Mouse (Mus musculus) heart, adult 2 months (tissue): Measurements from ENCODE around the gene Prkcz. TPM values are rescaled to one million over a fixed set of nuclear protein-coding genes. Genes with fewer than 3 reads are reported as not detected.

Experiments
- DNase-seq, 2 experiments: peaks; one replicate each; pipeline ENCODE4 v3.0.0; 2021
- H3K27ac ChIP-seq: fragments of 200-600 bp; 2 replicates; pipeline ENCODE4 v1.8.1; 2022
- H3K27me3 ChIP-seq: fragments of 200-500 bp; 2 replicates; pipeline ENCODE4 v1.6.1; 2012; ENCODE audit warnings: mild to moderate bottlenecking, low read length, inconsistent platforms, mixed read lengths; ENCODE audit not compliant: control insufficient read depth, insufficient read depth
- H3K36me3 ChIP-seq: fragments of 200-500 bp; 2 replicates; pipeline ENCODE4 v1.6.1; 2012; ENCODE audit warnings: low read length, inconsistent platforms; ENCODE audit not compliant: control insufficient read depth, insufficient read depth
- H3K4me1 ChIP-seq: fragments of 200-500 bp; 2 replicates; pipeline ENCODE4 v1.6.1; 2011; ENCODE audit warnings: low read length; ENCODE audit not compliant: control insufficient read depth, insufficient read depth
- H3K4me3 ChIP-seq: fragments of 200-600 bp; 2 replicates; pipeline ENCODE4 v1.8.1; 2022
- H3K79me2 ChIP-seq: fragments of 200-500 bp; replicated peaks from 2 replicates; pipeline ENCODE4 v1.6.1; 2012; ENCODE audit warnings: mild to moderate bottlenecking, inconsistent platforms, low read length, moderate library complexity, mixed read lengths; ENCODE audit not compliant: control insufficient read depth, insufficient read depth
- H3K9ac ChIP-seq: fragments of 200-500 bp; 2 replicates; pipeline ENCODE4 v1.6.1; 2012; ENCODE audit warnings: low read depth, mild to moderate bottlenecking, control low read depth, inconsistent platforms, low read length, mixed read lengths
- CTCF ChIP-seq: fragments of 200-600 bp; IDR thresholded peaks from 2 replicates; pipeline ENCODE4 v1.8.1; 2022; ENCODE audit warnings: antibody characterized with exemption, mild to moderate bottlenecking, moderate library complexity
- EP300 ChIP-seq: fragments of 200-500 bp; IDR thresholded peaks from 2 replicates; pipeline ENCODE4 v1.6.1; 2011; ENCODE audit warnings: low read depth, low read length, control low read depth; ENCODE audit not compliant: insufficient read depth
- POLR2A ChIP-seq: fragments of 200-500 bp; IDR thresholded peaks from 2 replicates; pipeline ENCODE4 v1.6.1; 2011; ENCODE audit warnings: mild to moderate bottlenecking, low read depth, low read length, control low read depth; ENCODE audit not compliant: insufficient read depth
- WGBS: fragments of 180-500 bp; shearing (Covaris S2); methylation state at CpG from one replicate; pipeline ENCODE4 v1.1.7; 2018; 5-methylcytosine and 5-hydroxymethylcytosine counted together
- intact Hi-C: fragments of 180-260 bp; cut with DNase I; formaldehyde crosslinking; loops from one replicate; pipeline ENCODE4 v1.15.1; 2025
- polyA plus RNA-seq: library from polyadenylated mRNA; depleted of rRNA; stranded (reverse); fragments of >200 nt; gene quantifications from 2 replicates; pipeline ENCODE4 v1.2.3, GENCODE M21; 2012
- total RNA-seq, 2 experiments: library from RNA; stranded (reverse); gene quantifications; 2 replicates each; pipeline ENCODE4 v1.2.3; 2021

Prkcz gene
- total and polyA plus RNA-seq, 3 experiments = 1.5 to 2.6 (median 2.3) TPM

GRCm38 (mm10) chr4:155252253-155252652 is 108.9 kb downstream of the Prkcz start:
- intact Hi-C loops = loop anchor here (5.0 kb wide), 1 partner anchor 55 kb away; no protein-coding TSS in a partner anchor
- Histone ChIP-seq H3K27me3 (no peaks in the 10 kb centered on the region), H3K9ac (no peak overlapping the region), H3K4me3 (no peak overlapping the region), H3K79me2 (no peaks in the 10 kb centered on the region), H3K36me3 (no peaks in the 10 kb centered on the region), H3K27ac (no peak overlapping the region), H3K4me1 (peaks cover 5% of the 10 kb centered on the region; the same call in 1 of the 2 replicates)
- no peak for DNase-seq
- TF ChIP-seq EP300 (no peak), POLR2A (no peak)
- 85% methylated on average over 6 of the region's 6 CpGs for WGBS

- DNase-seq = no peak
- Histone ChIP-seq H3K36me3 (no peaks in the 10 kb centered on the region), H3K27me3 (no peaks in the 10 kb centered on the region), H3K4me1 (peaks cover 5% of the 10 kb centered on the region; the same call in 1 of the 2 replicates), H3K9ac (no peak overlapping the region), H3K79me2 (no peaks in the 10 kb centered on the region), H3K27ac (no peak overlapping the region), H3K4me3 (no peak overlapping the region)
- 97% methylated on average over 3 of the region's 3 CpGs for WGBS
- TF ChIP-seq EP300 (no peak), POLR2A (no peak), CTCF (no peak)
- intact Hi-C loops = loop anchor here (5.0 kb wide), 1 partner anchor 56 kb away; no protein-coding TSS in a partner anchor
Measured at GRCm38 (mm10) chr4:155251147-155251546, 110.0 kb downstream of the Prkcz start.

- intact Hi-C loops = loop anchor here (5.0 kb wide), 1 partner anchor 57 kb away; no protein-coding TSS in a partner anchor
- H3K79me2 ChIP-seq = no peaks in the 10 kb centered on the region
- H3K4me3 ChIP-seq = peak overlapping the region; percentile 78
- TF ChIP-seq CTCF (no peak), POLR2A (no peak), EP300 (no peak)
- WGBS = 26% methylated on average over 23 of the region's 23 CpGs
- peaks cover 5% of the 10 kb centered on the region; the same call in 1 of the 2 replicates for H3K4me1 ChIP-seq
- H3K9ac ChIP-seq = peak overlapping the region; percentile 86
- H3K27ac ChIP-seq = peak overlapping the region; percentile 97
- no peaks in the 10 kb centered on the region for H3K27me3 ChIP-seq
- H3K36me3 ChIP-seq = no peaks in the 10 kb centered on the region
- peak; percentile 46 to 62 for DNase-seq
Measured at GRCm38 (mm10) chr4:155250361-155251117, 110.6 kb downstream of the Prkcz start.

GRCm38 (mm10) chr4:155249648-155250351 is 111.4 kb downstream of the Prkcz start, which contains the start of gene Faap20:
Gene Faap20 (plus strand): TSS chr4:155249802.
- H3K9ac ChIP-seq = peak within 1 kb of the TSS; percentile 86
- no peaks in the 10 kb centered on the region for H3K27me3 ChIP-seq
- no peaks in the 10 kb centered on the region for H3K36me3 ChIP-seq
- H3K79me2 ChIP-seq = no peaks in the 10 kb centered on the region
- peak within 1 kb of the TSS; percentile 78 for H3K4me3 ChIP-seq
- WGBS = under 1% methylated on average over 54 of the region's 58 CpGs
- DNase-seq = peak; percentile 92 to 93
- H3K4me1 ChIP-seq = peaks cover 5% of the 10 kb centered on the region; the same call in 1 of the 2 replicates
- intact Hi-C loops = loop anchor here (1.0 to 5.0 kb wide), 6 partner anchors 26 to 154 kb away; no protein-coding TSS in a partner anchor
- TF ChIP-seq CTCF = no peak; the same call in 1 of the 2 replicates
- peak; percentile 65; the same call in 1 of the 2 replicates for TF ChIP-seq POLR2A
- TF ChIP-seq EP300 = peak; percentile 8; the same call in 1 of the 2 replicates
- peak within 1 kb of the TSS; percentile 97 for H3K27ac ChIP-seq

- H3K9ac ChIP-seq = peak overlapping the region; percentile 86
- intact Hi-C loops = loop anchor here (1.0 to 5.0 kb wide), 5 partner anchors 26 to 154 kb away; no protein-coding TSS in a partner anchor
- 0% methylated on average over 9 of the region's 9 CpGs for WGBS
- TF ChIP-seq POLR2A (peak; percentile 30; the same call in 1 of the 2 replicates), CTCF (peak; percentile 87), EP300 (peak; percentile 99)
- H3K27me3 ChIP-seq = no peaks in the 10 kb centered on the region
- peak overlapping the region; percentile 78 for H3K4me3 ChIP-seq
- H3K36me3 ChIP-seq = no peaks in the 10 kb centered on the region
- H3K79me2 ChIP-seq = no peaks in the 10 kb centered on the region
- peak; percentile 93 to 95 for DNase-seq
- H3K27ac ChIP-seq = peak overlapping the region; percentile 97
- peaks cover 5% of the 10 kb centered on the region; the same call in 1 of the 2 replicates for H3K4me1 ChIP-seq
Measured at GRCm38 (mm10) chr4:155249257-155249647, 111.9 kb downstream of the Prkcz start.
